In genomic region chr2:53029716-53030431, GRCm38 (mm10) we compare ENCODE assay signal across 8 mouse cellular contexts.
DNase-seq lines count a peak whose midpoint lies in the region; ATAC-seq lines count a peak whose summit lies in the region.

No protein-coding gene starts in this region.

- H3K4me2 ChIP-seq in heart, embryonic 11.5 days, result no peak overlapping the region
- no peak overlapping the region for H3K4me2 ChIP-seq in forebrain, embryonic 13.5 days
- H3K4me2 ChIP-seq in limb, embryonic 11.5 days (ENCODE audit: low read depth, severe bottlenecking), result no peak overlapping the region

- H3K9me3 ChIP-seq in heart, embryonic 11.5 days (replicated peaks; ENCODE audit: control insufficient read depth, low read length), result no peaks in the 10 kb centered on the region
- H3K9me3 ChIP-seq in forebrain, embryonic 13.5 days (replicated peaks), result no peaks in the 10 kb centered on the region
- H3K9me3 ChIP-seq in limb, embryonic 11.5 days (ENCODE audit: control insufficient read depth, low read length), result no peaks in the 10 kb centered on the region

- ATAC-seq in heart, embryonic 11.5 days (replicated peaks; ENCODE audit: insufficient number of reproducible peaks, low FRiP score, low TSS enrichment), result no peak
- ATAC-seq in forebrain, embryonic 13.5 days, result peak; percentile 64; the same call in 1 of the 2 replicates
- peak; percentile 75; the same call in 1 of the 2 replicates for ATAC-seq in limb, embryonic 11.5 days (ENCODE audit: insufficient number of reproducible peaks, low FRiP score, low TSS enrichment, low read depth)

- no peak overlapping the region for H3K4me3 ChIP-seq in heart, embryonic 11.5 days (ENCODE audit: low read depth, low read length)
- H3K4me3 ChIP-seq in forebrain, embryonic 13.5 days, result no peak overlapping the region
- H3K4me3 ChIP-seq in limb, embryonic 11.5 days (ENCODE audit: low read depth, low read length), result no peak overlapping the region

- no peak for DNase-seq in heart, postnatal 36 days
- DNase-seq in NIH3T3 (ENCODE audit: low read depth), result peak; percentile 92
- DNase-seq in limb, embryonic 11.5 days (ENCODE audit: low spot score), result no peak
- no peak for DNase-seq in cerebellum, postnatal 10 days
- DNase-seq in cerebellum, adult 11 months, result no peak
- DNase-seq in right cerebral cortex, postnatal 4 days, result no peak

- H3K36me3 ChIP-seq in heart, embryonic 11.5 days (ENCODE audit: control insufficient read depth, insufficient read depth, low read length), result no peaks in the 10 kb centered on the region
- H3K36me3 ChIP-seq in forebrain, embryonic 13.5 days (ENCODE audit: poor library complexity, severe bottlenecking), result no peaks in the 10 kb centered on the region
- H3K36me3 ChIP-seq in limb, embryonic 11.5 days (ENCODE audit: control insufficient read depth, insufficient read depth, low read length), result no peaks in the 10 kb centered on the region

- 71% methylated on average over 7 of the region's 7 CpGs for WGBS in heart, embryonic 11.5 days (ENCODE audit: insufficient replicate concordance)
- 39% methylated on average over 7 of the region's 7 CpGs for WGBS in forebrain, embryonic 13.5 days
- WGBS in limb, embryonic 11.5 days, result 65% methylated on average over 7 of the region's 7 CpGs

- H3K9ac ChIP-seq in heart, embryonic 11.5 days (ENCODE audit: low read depth, low read length), result no peak overlapping the region
- H3K9ac ChIP-seq in forebrain, embryonic 13.5 days, result no peak overlapping the region
- H3K9ac ChIP-seq in limb, embryonic 11.5 days (ENCODE audit: low read length), result no peak overlapping the region

- intact Hi-C loops in heart, postnatal 36 days (cut with DNase I), result no loop called here

- no peaks in the 10 kb centered on the region for H3K27me3 ChIP-seq in heart, embryonic 11.5 days (ENCODE audit: control insufficient read depth, insufficient read depth, low read length)
- no peaks in the 10 kb centered on the region for H3K27me3 ChIP-seq in forebrain, embryonic 13.5 days
- H3K27me3 ChIP-seq in limb, embryonic 11.5 days (ENCODE audit: control insufficient read depth, insufficient read depth, low read length), result no peaks in the 10 kb centered on the region

- no peaks in the 10 kb centered on the region for H3K4me1 ChIP-seq in heart, embryonic 11.5 days (ENCODE audit: control insufficient read depth, insufficient read depth, low read length)
- H3K4me1 ChIP-seq in forebrain, embryonic 13.5 days, result peaks cover 11% of the 10 kb centered on the region
- no peaks in the 10 kb centered on the region; the same call in 1 of the 2 replicates for H3K4me1 ChIP-seq in limb, embryonic 11.5 days (ENCODE audit: control insufficient read depth, insufficient read depth, low read length)

- H3K27ac ChIP-seq in heart, embryonic 11.5 days (ENCODE audit: low read depth, low read length), result peak overlapping the region; percentile 29; the same call in 1 of the 2 replicates
- H3K27ac ChIP-seq in forebrain, embryonic 13.5 days, result 0 out of 2 replicates have a peak overlapping the region, but pooled peaks have one; percentile 10
- peak overlapping the region; percentile 70 for H3K27ac ChIP-seq in limb, embryonic 11.5 days (replicated peaks; ENCODE audit: low read depth, low read length)

Comparison
In these comparisons a context has a peak if more than half of its experiments do, and no peak if none do; other contexts are left out.
1. H3K27ac ChIP-seq: peak in every context shown above with its lines; median percentile 70 in limb, embryonic 11.5 days; 29 in heart, embryonic 11.5 days; 10 in forebrain, embryonic 13.5 days.